Mouse (Mus musculus) heart, embryonic 13.5 days (tissue): Measurements from ENCODE around the gene Acer2. TPM values are rescaled to one million over a fixed set of nuclear protein-coding genes. Genes with fewer than 3 reads are reported as not detected.
A peak's percentile ranks its signal among the peaks of the same experiment; 100 is the strongest.

Source experiments
- ATAC-seq: fragments of 200-750 bp; cut with Nextera tagmentation; 2 replicates; pipeline ENCODE4 v1.8.0; 2017; ENCODE audit warnings: moderate TSS enrichment; ENCODE audit not compliant: insufficient number of reproducible peaks, low FRiP score, low TSS enrichment; ENCODE audit errors: extremely low read depth
- H3K27ac ChIP-seq: fragments of 300-500 bp; sonication (generic); replicated peaks from 2 replicates; pipeline ENCODE4 v1.5.1; 2015; ENCODE audit warnings: moderate library complexity, mild to moderate bottlenecking, inconsistent platforms
- H3K27me3 ChIP-seq: fragments of 300-500 bp; sonication (generic); replicated peaks from 2 replicates; pipeline ENCODE4 v1.6.1; 2015; ENCODE audit warnings: mild to moderate bottlenecking, inconsistent platforms
- H3K36me3 ChIP-seq: fragments of 300-500 bp; sonication (generic); 2 replicates; pipeline ENCODE4 v1.6.1; 2015; ENCODE audit warnings: mild to moderate bottlenecking, inconsistent platforms
- H3K4me1 ChIP-seq: fragments of 300-500 bp; sonication (generic); 2 replicates; pipeline ENCODE4 v1.6.1; 2015; ENCODE audit warnings: inconsistent platforms
- H3K4me2 ChIP-seq: fragments of 300-500 bp; sonication (generic); 2 replicates; pipeline ENCODE4 v1.6.1; 2015; ENCODE audit warnings: inconsistent platforms, mild to moderate bottlenecking, moderate library complexity
- H3K4me3 ChIP-seq: fragments of 300-500 bp; sonication (generic); 2 replicates; pipeline ENCODE4 v1.5.1; 2015; ENCODE audit warnings: moderate library complexity, mild to moderate bottlenecking, inconsistent platforms
- H3K9ac ChIP-seq: fragments of 300-500 bp; sonication (generic); 2 replicates; pipeline ENCODE4 v1.6.1; 2015; ENCODE audit warnings: inconsistent platforms, mild to moderate bottlenecking, moderate library complexity
- H3K9me3 ChIP-seq: fragments of 300-500 bp; sonication (generic); 2 replicates; pipeline ENCODE4 v1.6.1; 2016; ENCODE audit warnings: inconsistent platforms
- WGBS: fragments of 180-500 bp; shearing (Covaris S2); methylation state at CpG from one replicate; pipeline ENCODE4 v1.1.7; 2015; ENCODE audit warnings: mixed read lengths; 5-methylcytosine and 5-hydroxymethylcytosine counted together
- polyA plus RNA-seq: library from polyadenylated mRNA; unstranded; fragments of >200 nt; fragmentation: Nextera tagmentation; extraction: Ambion mirVana; gene quantifications from 2 replicates; pipeline ENCODE4 v1.2.1, GENCODE M21; 2015

Acer2 gene
- polyA plus RNA-seq, 1 experiment from 2014 or later = 28.3 TPM

DNA sequence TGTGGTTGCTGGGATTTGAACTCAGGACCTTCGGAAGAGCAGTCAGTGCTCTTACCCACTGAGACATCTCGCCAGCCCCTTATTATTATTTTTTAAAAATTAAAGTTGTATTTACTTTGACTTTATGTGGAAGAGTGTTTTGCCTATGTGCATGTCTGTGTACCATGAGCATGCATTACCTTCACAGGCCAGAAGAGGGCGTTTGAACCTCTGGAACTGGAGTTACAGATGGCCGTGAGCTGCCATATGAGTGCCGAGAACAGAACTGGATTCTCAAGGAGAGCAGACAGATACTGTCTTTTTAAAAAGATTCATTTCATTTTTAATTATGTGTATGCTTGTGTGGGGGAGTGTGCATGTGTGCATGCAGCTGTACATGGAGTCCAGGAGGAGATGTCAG, 13.7 kb downstream of the Acer2 start:
- no peak for ATAC-seq
- peaks cover 21% of the 10 kb centered on the region for H3K4me1 ChIP-seq
- H3K27ac ChIP-seq = no peak overlapping the region
- no peak overlapping the region for H3K4me2 ChIP-seq
- no peak overlapping the region for H3K9ac ChIP-seq
- no peaks in the 10 kb centered on the region; the same call in 1 of the 2 replicates for H3K9me3 ChIP-seq
- WGBS = 71% methylated on average over 5 of the region's 5 CpGs
- H3K27me3 ChIP-seq = no peaks in the 10 kb centered on the region
- no peak overlapping the region for H3K4me3 ChIP-seq
- peaks cover 18% of the 10 kb centered on the region; the same call in 1 of the 2 replicates for H3K36me3 ChIP-seq

DNA sequence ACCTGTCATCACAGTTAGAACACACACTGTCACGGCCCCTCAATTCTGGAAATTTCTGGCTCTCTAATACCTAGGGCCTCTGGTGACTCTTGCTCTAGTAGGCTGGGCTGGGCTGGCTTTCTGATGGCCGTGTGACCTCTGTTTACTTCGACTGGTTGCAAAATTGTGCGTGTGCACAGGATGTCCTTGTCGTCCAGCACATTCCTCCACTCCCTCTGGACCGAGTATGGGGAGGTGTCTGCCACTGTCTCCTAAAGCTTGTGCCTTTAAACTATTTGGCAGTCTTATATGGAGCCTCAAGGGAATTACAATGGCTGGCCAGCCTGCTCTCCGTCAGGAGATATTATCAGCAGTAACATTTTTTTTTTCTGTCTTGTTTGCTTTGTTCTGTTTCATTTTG, 23.2 kb downstream of the Acer2 start:
- H3K9me3 ChIP-seq = no peaks in the 10 kb centered on the region
- H3K9ac ChIP-seq = no peak overlapping the region
- no peaks in the 10 kb centered on the region for H3K27me3 ChIP-seq
- 56% methylated on average over 7 of the region's 7 CpGs for WGBS
- H3K36me3 ChIP-seq = no peaks in the 10 kb centered on the region
- H3K27ac ChIP-seq = peak overlapping the region; percentile 87
- H3K4me1 ChIP-seq = peaks cover 20% of the 10 kb centered on the region
- no peak overlapping the region for H3K4me3 ChIP-seq
- no peak for ATAC-seq
- no peak overlapping the region for H3K4me2 ChIP-seq

DNA sequence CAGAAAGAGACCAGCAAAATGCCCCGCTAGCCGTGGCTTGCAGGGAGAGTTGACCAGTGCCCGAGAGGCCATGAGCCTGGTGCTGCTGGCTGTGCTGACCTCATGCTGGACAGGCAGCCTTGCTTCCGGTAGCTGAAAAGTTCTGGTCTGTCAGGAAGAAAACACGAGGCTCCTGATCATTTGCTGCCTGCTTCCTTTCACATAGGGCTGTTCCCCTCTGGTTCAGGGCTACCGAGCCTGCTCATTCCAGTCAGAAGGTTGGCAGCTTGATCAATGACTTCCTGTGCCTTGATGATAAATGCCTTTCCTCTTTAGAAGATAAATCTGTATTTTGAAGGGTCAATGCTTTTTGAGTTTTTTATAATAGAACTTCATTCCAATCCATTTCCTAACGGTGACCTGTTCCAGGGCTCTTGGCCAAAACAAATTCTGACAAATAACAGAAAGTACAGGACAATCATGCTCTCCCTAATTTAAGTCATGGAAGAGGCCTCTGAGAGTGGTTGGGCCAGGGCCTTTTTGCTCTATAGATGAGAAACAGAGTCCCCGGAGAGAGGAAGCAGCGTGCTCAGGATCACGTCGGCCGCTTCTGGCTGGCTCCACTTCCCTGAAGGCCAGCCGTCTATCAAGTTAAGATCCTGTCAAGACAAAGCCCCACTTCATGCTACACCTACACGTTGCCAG, 24.7 kb downstream of the Acer2 start:
- WGBS = 33% methylated on average over 14 of the region's 14 CpGs

DNA sequence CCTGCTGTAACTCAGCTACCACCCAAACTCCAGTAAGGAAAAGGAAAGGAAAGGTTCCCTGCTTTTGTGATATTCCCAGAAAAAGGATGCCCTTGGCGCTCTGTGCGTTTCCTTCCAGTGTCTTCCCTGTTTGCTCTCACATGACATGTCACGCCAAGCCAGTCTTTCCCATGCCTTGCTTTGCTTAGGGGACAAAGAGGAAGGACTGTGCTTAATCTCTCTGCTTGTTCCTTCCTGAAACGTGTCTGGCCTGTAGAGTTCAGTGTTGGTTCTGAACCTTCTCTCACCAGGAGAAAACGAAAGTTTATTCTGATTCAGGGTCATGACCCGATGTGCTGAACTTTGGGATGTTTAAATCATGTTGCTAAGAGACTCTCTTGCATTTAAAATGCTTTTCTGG, 28.2 kb downstream of the Acer2 start:
- no peak for ATAC-seq
- WGBS = 52% methylated on average over 6 of the region's 6 CpGs
- Histone ChIP-seq H3K4me3 (no peak overlapping the region), H3K9me3 (no peaks in the 10 kb centered on the region), H3K4me1 (peaks cover 20% of the 10 kb centered on the region), H3K36me3 (no peaks in the 10 kb centered on the region), H3K4me2 (no peak overlapping the region), H3K9ac (no peak overlapping the region), H3K27me3 (no peaks in the 10 kb centered on the region), H3K27ac (peak overlapping the region; percentile 61)

More for the DNA sequence above, 24.7 kb downstream of the Acer2 start:
- Histone ChIP-seq H3K4me1 (peaks cover 20% of the 10 kb centered on the region), H3K4me3 (no peak overlapping the region), H3K4me2 (no peak overlapping the region), H3K27ac (peak overlapping the region; percentile 87), H3K27me3 (no peaks in the 10 kb centered on the region), H3K9ac (no peak overlapping the region), H3K9me3 (no peaks in the 10 kb centered on the region), H3K36me3 (no peaks in the 10 kb centered on the region)
- peak; percentile 61 for ATAC-seq

DNA sequence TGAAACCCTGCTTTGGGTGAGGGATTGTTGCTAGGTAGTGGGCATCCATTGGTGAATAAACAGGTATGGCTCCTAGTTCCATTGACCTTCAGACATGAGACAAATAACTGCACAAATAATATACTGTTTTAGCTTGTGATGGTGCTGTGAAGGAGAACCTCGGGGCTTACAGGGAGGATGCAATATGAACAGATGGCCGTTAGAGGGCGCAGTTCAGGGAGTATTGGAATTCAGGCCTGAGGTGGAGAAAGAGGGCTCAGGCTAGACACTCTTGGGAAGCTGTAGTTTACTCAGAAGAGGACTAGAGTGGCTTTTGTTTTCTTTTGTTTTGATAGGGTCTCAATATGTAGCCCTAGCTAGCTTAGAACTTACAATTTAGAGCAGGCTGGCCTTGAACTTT, 30.8 kb downstream of the Acer2 start:
- Histone ChIP-seq H3K9ac (no peak overlapping the region), H3K4me1 (peaks cover 7% of the 10 kb centered on the region), H3K4me3 (no peak overlapping the region), H3K9me3 (no peaks in the 10 kb centered on the region), H3K27ac (no peak overlapping the region), H3K27me3 (no peaks in the 10 kb centered on the region), H3K4me2 (no peak overlapping the region), H3K36me3 (peaks cover 6% of the 10 kb centered on the region)
- no peak for ATAC-seq
- WGBS = 27% methylated on average over 3 of the region's 3 CpGs

DNA sequence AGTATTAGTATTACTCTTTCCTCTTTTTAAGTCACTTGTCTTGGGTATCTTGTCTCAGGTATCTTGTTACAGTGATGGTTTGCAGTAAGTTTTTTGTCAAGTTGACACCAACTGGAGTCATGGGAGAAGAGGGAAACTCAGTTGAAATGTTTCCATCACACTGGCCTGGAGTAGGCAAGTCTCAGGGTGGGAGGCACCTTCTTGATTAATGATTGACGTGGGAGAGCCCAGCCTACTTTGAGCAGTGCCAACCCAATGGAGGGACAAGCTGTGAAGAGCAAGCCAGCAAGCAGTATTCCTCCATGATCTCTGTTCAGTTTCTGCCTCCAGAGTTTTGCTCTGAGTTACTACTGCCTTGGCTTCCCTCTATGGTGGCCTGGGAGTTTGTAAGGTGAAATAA, 31.7 kb downstream of the Acer2 start:
- no peak overlapping the region for H3K27ac ChIP-seq
- no peak overlapping the region for H3K4me2 ChIP-seq
- H3K4me1 ChIP-seq = 0 out of 2 replicates have a peak, but pooled peaks cover 3% of the 10 kb centered on the region
- H3K27me3 ChIP-seq = no peaks in the 10 kb centered on the region
- no peak for ATAC-seq
- H3K9me3 ChIP-seq = no peaks in the 10 kb centered on the region
- H3K9ac ChIP-seq = no peak overlapping the region
- 71% methylated on average over 1 of the region's 1 CpGs for WGBS
- H3K36me3 ChIP-seq = peaks cover 7% of the 10 kb centered on the region
- H3K4me3 ChIP-seq = no peak overlapping the region

DNA sequence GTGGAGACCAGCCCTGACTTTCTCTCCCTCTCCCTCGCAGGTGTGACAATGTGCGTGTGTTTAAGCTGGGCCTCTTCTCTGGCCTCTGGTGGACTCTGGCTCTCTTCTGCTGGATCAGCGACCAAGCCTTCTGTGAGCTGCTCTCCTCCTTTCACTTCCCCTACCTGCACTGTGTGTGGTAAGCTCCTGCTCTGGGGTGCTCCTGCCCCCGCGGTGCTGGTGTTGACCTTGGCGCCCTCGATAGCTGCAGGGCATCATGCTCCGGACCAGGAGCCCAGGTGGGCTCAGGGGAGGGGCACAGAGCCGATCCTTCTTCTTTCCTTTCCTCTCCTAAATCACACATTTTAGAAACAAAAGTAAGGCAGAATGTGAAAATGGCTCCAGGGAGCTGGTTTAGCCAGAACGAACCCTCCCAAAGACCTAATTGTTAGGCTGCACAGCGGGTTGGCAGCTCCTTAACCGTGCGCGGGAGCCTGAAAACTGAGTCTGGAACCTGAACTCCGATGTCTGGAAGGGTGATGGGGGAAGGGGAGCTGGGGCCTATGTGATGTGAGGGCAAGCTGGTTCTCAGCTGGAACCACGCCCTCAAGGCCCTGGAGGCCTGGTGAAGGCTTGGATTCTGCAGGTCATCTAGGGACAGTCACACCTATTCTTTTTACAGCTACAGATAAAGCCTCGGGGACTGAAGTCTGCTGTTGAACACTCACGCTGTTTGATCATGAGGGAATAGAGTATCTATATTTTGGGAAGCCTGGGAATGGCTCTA, 37.6 kb downstream of the Acer2 start:
- no peak for ATAC-seq
- peak overlapping the region; percentile 21 for H3K27ac ChIP-seq
- WGBS = 25% methylated on average over 18 of the region's 18 CpGs
- no peak overlapping the region for H3K9ac ChIP-seq
- no peaks in the 10 kb centered on the region for H3K9me3 ChIP-seq
- H3K27me3 ChIP-seq = no peaks in the 10 kb centered on the region
- no peak overlapping the region for H3K4me3 ChIP-seq
- H3K4me2 ChIP-seq = no peak overlapping the region; the same call in 1 of the 2 replicates
- H3K4me1 ChIP-seq = peaks cover 14% of the 10 kb centered on the region
- H3K36me3 ChIP-seq = peaks cover 34% of the 10 kb centered on the region

DNA sequence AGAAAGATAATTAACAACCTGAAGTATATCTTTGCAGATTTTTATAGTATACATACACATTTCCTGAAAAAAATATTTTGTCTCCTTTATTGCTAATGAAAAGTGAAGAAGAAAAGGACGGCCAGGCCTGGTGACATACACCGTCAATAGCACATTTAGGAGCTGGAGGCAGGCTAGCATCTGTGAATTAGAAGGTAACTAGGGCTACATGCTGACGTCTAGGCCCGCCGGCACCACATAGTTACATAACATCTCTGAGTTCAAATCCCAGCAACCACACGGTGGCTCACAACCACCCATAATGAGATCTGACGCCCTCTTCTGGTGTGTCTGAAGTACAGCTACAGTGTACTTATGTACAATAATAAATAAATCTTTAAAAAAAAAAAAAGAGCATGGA, 38.6 kb downstream of the Acer2 start:
- Histone ChIP-seq H3K27me3 (no peaks in the 10 kb centered on the region), H3K4me1 (peaks cover 14% of the 10 kb centered on the region), H3K9me3 (no peaks in the 10 kb centered on the region), H3K36me3 (peaks cover 40% of the 10 kb centered on the region), H3K4me3 (no peak overlapping the region), H3K27ac (no peak overlapping the region), H3K9ac (no peak overlapping the region), H3K4me2 (no peak overlapping the region)
- no peak for ATAC-seq
- WGBS = 66% methylated on average over 7 of the region's 7 CpGs

DNA sequence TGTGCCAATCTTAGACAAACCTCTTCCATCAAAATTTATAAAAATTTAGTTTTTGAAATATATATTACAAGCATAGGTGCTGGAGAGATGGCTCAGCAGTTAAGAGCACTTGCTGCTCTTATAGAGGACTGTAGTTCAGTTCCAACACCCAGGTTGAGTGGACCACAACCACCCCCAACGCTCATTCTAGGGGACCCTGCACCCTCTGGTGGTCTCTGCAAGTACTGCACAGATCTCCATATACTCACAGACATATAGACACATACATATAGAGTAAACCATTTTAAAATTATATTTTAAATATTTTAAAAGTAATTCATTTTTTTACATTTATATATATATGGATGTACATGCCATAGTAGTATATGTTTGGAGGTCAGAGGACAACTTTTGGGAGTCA, 41.9 kb downstream of the Acer2 start:
- no peak overlapping the region for H3K4me2 ChIP-seq
- no peak overlapping the region for H3K9ac ChIP-seq
- no peaks in the 10 kb centered on the region for H3K27me3 ChIP-seq
- peaks cover 51% of the 10 kb centered on the region for H3K36me3 ChIP-seq
- no peak for ATAC-seq
- H3K4me1 ChIP-seq = peaks cover 12% of the 10 kb centered on the region
- no peak overlapping the region for H3K4me3 ChIP-seq
- H3K27ac ChIP-seq = no peak overlapping the region
- WGBS = 53% methylated on average over 1 of the region's 1 CpGs
- H3K9me3 ChIP-seq = no peaks in the 10 kb centered on the region

DNA sequence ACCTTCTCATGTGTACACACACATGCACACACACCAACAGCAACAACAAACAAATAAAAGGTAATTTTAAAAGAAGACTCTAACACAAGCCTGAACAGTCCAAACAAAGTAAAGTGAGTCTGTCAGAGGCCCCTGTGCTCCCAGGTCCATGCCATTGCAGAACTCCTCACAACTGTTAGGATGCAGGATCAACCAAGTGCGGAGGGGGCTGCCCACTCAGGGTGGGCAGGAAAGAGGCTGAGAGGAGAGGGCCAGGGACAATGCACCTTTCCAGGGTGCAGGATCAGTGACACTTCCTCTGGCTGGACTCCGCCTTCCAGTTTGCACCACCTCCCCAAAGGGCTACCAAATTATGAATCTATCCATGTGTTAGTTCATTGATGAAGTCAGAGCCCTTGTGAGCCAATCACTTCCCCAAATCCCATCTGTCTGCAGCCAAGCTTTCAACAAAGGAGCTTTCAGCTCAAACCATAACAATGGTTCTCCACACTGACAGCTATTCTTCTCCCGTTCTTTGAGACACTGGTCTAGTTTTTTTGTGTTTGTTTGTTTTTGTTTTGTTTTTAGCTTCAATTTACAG, 49.4 kb downstream of the Acer2 start:
- no peak overlapping the region for H3K27ac ChIP-seq
- no peaks in the 10 kb centered on the region for H3K9me3 ChIP-seq
- peaks cover 3% of the 10 kb centered on the region; the same call in 1 of the 2 replicates for H3K4me1 ChIP-seq
- H3K9ac ChIP-seq = no peak overlapping the region
- H3K4me2 ChIP-seq = no peak overlapping the region
- ATAC-seq = no peak
- 75% methylated on average over 3 of the region's 3 CpGs for WGBS
- H3K4me3 ChIP-seq = no peak overlapping the region
- H3K27me3 ChIP-seq = no peaks in the 10 kb centered on the region
- H3K36me3 ChIP-seq = peaks cover 10% of the 10 kb centered on the region

DNA sequence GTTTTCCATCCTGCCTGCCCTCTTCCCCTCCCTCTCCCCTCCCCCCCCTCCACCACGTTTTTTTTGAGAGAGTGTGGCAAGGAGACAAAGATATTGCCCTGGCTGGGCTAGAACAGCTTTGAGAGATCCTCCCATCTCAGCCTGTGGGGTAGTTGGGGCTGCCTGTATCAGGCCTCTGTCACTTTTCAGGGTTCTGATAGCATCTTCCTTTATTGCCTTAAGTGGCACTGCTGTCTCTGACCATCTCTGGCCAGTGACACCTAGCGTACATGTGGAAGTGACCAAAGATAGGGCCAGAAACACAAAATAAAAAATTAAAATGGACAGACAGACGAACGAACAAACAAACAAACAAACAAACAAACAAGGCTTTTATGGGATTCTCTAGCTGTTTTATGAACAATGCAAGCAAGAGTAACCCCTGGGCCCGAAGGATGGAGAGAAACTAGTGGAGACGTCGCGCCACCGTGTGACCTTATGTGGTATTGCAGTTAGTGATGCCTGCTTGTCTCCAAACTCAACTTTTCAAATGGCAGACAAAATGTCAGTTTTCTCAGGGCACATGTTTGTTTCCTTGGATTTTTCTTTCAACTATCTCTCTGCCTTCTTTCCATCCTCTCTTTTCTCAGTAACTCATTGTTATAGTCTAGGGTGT, 50.7 kb downstream of the Acer2 start:
- Histone ChIP-seq H3K4me1 (peaks cover 3% of the 10 kb centered on the region; the same call in 1 of the 2 replicates), H3K36me3 (0 out of 2 replicates have a peak, but pooled peaks cover 2% of the 10 kb centered on the region), H3K9me3 (no peaks in the 10 kb centered on the region), H3K9ac (no peak overlapping the region), H3K27me3 (no peaks in the 10 kb centered on the region), H3K4me2 (peak overlapping the region; percentile 32; the same call in 1 of the 2 replicates), H3K27ac (no peak overlapping the region), H3K4me3 (no peak overlapping the region)
- ATAC-seq = no peak
- 7% methylated on average over 9 of the region's 9 CpGs for WGBS
